Mouse (Mus musculus) forebrain, embryonic 10.5 days (tissue): Measurements from ENCODE around the gene Hrasls5. TPM values are rescaled to one million over a fixed set of nuclear protein-coding genes. Genes with fewer than 3 reads are reported as not detected.

Experiments
- DNase-seq: peaks from one replicate; pipeline ENCODE4 v3.0.0-alpha.2; 2017; ENCODE audit warnings: low spot score; ENCODE audit errors: extremely low spot score
- H3K27ac ChIP-seq: fragments of 300-500 bp; sonication (generic); 2 replicates; pipeline ENCODE4 v1.5.1; 2016; ENCODE audit warnings: mild to moderate bottlenecking
- H3K27me3 ChIP-seq: fragments of 300-500 bp; sonication (generic); 2 replicates; pipeline ENCODE4 v1.6.1; 2016; ENCODE audit warnings: mild to moderate bottlenecking; ENCODE audit not compliant: poor library complexity, severe bottlenecking
- H3K36me3 ChIP-seq: fragments of 300-500 bp; sonication (generic); replicated peaks from 2 replicates; pipeline ENCODE4 v1.6.1; 2016; ENCODE audit warnings: mild to moderate bottlenecking, moderate library complexity
- H3K4me1 ChIP-seq: fragments of 300-500 bp; sonication (generic); 2 replicates; pipeline ENCODE4 v1.6.1; 2016
- H3K4me3 ChIP-seq: fragments of 300-500 bp; sonication (generic); 2 replicates; pipeline ENCODE4 v1.5.1; 2016; ENCODE audit warnings: mild to moderate bottlenecking, moderate library complexity
- H3K9me3 ChIP-seq: fragments of 300-500 bp; sonication (generic); 2 replicates; pipeline ENCODE4 v1.6.1; 2016; ENCODE audit warnings: mild to moderate bottlenecking, moderate library complexity
- WGBS: fragments of 180-500 bp; shearing (Covaris S2); methylation state at CpG from one replicate; pipeline ENCODE4 v1.1.7; 2016; 5-methylcytosine and 5-hydroxymethylcytosine counted together
- polyA plus RNA-seq: library from polyadenylated mRNA; unstranded; fragments of >200 nt; fragmentation: Nextera tagmentation; extraction: Ambion mirVana; gene quantifications from 2 replicates; pipeline ENCODE4 v1.2.1, GENCODE M21; 2016

Hrasls5 gene
- not detected in 2 replicates for polyA plus RNA-seq

GRCm38 (mm10) chr19:7611942-7612757, at the start of gene Hrasls5:
Gene Hrasls5, plus strand, starts transcription at chr19:7612541.
- Histone ChIP-seq H3K4me3 (peak within 1 kb of the TSS; percentile 58), H3K4me1 (peaks cover 18% of the 10 kb centered on the region), H3K36me3 (no peaks in the 10 kb centered on the region), H3K27me3 (peaks cover 74% of the 10 kb centered on the region), H3K27ac (peak within 1 kb of the TSS; percentile 56; the same call in 1 of the 2 replicates), H3K9me3 (no peaks in the 10 kb centered on the region)
- WGBS: 3% methylated on average over 54 of the region's 54 CpGs
- DNase-seq: peak; percentile 31

- no peak for DNase-seq
- WGBS: 87% methylated on average over 10 of the region's 10 CpGs
- H3K27ac ChIP-seq: no peak overlapping the region
- peaks cover 21% of the 10 kb centered on the region for H3K4me1 ChIP-seq
- H3K9me3 ChIP-seq: no peaks in the 10 kb centered on the region
- H3K36me3 ChIP-seq: no peaks in the 10 kb centered on the region
- peaks cover 13% of the 10 kb centered on the region for H3K27me3 ChIP-seq
- no peak overlapping the region for H3K4me3 ChIP-seq
Observed at GRCm38 (mm10) chr19:7562601-7563129, 49.7 kb upstream of the Hrasls5 start.

- H3K4me3 ChIP-seq: no peak overlapping the region
- H3K27ac ChIP-seq: no peak overlapping the region
- peaks cover 3% of the 10 kb centered on the region; the same call in 1 of the 2 replicates for H3K27me3 ChIP-seq
- no peaks in the 10 kb centered on the region for H3K36me3 ChIP-seq
- peaks cover 22% of the 10 kb centered on the region for H3K4me1 ChIP-seq
- WGBS: 85% methylated on average over 2 of the region's 2 CpGs
- DNase-seq: no peak
- no peaks in the 10 kb centered on the region for H3K9me3 ChIP-seq
Observed at GRCm38 (mm10) chr19:7563676-7564075, 48.7 kb upstream of the Hrasls5 start.

GRCm38 (mm10) chr19:7564457-7564856, 47.9 kb upstream of the Hrasls5 start:
- H3K9me3 ChIP-seq: no peaks in the 10 kb centered on the region
- H3K27ac ChIP-seq: no peak overlapping the region
- H3K4me1 ChIP-seq: peaks cover 25% of the 10 kb centered on the region
- no peak overlapping the region for H3K4me3 ChIP-seq
- H3K36me3 ChIP-seq: no peaks in the 10 kb centered on the region
- no peak for DNase-seq
- 83% methylated on average over 1 of the region's 1 CpGs for WGBS
- no peaks in the 10 kb centered on the region for H3K27me3 ChIP-seq

- Histone ChIP-seq H3K27me3 (no peaks in the 10 kb centered on the region), H3K4me1 (peaks cover 20% of the 10 kb centered on the region), H3K27ac (no peak overlapping the region), H3K36me3 (no peaks in the 10 kb centered on the region), H3K9me3 (no peaks in the 10 kb centered on the region), H3K4me3 (no peak overlapping the region)
- 72% methylated on average over 3 of the region's 3 CpGs for WGBS
- no peak for DNase-seq
Observed at GRCm38 (mm10) chr19:7566826-7567225, 45.5 kb upstream of the Hrasls5 start.

- Histone ChIP-seq H3K4me3 (no peak overlapping the region), H3K9me3 (no peaks in the 10 kb centered on the region), H3K27me3 (no peaks in the 10 kb centered on the region), H3K36me3 (no peaks in the 10 kb centered on the region), H3K27ac (peak overlapping the region; percentile 32), H3K4me1 (peaks cover 20% of the 10 kb centered on the region)
- 54% methylated on average over 3 of the region's 3 CpGs for WGBS
- no peak for DNase-seq
Observed at GRCm38 (mm10) chr19:7568364-7568763, 44.0 kb upstream of the Hrasls5 start.

GRCm38 (mm10) chr19:7569650-7570049, 42.7 kb upstream of the Hrasls5 start:
- WGBS: 93% methylated on average over 5 of the region's 5 CpGs

GRCm38 (mm10) chr19:7576180-7576579, 36.2 kb upstream of the Hrasls5 start:
- no peaks in the 10 kb centered on the region for H3K27me3 ChIP-seq
- H3K27ac ChIP-seq: no peak overlapping the region
- WGBS: 87% methylated on average over 1 of the region's 1 CpGs
- H3K36me3 ChIP-seq: no peaks in the 10 kb centered on the region
- no peaks in the 10 kb centered on the region for H3K4me1 ChIP-seq
- no peak overlapping the region for H3K4me3 ChIP-seq
- DNase-seq: no peak
- H3K9me3 ChIP-seq: no peaks in the 10 kb centered on the region

More at GRCm38 (mm10) chr19:7569650-7570049, 42.7 kb upstream of the Hrasls5 start:
- Histone ChIP-seq H3K4me3 (no peak overlapping the region), H3K4me1 (peaks cover 20% of the 10 kb centered on the region), H3K27me3 (no peaks in the 10 kb centered on the region), H3K9me3 (no peaks in the 10 kb centered on the region), H3K27ac (no peak overlapping the region), H3K36me3 (no peaks in the 10 kb centered on the region)
- no peak for DNase-seq

GRCm38 (mm10) chr19:7577710-7578109, 34.6 kb upstream of the Hrasls5 start:
- WGBS: 94% methylated on average over 3 of the region's 3 CpGs
- Histone ChIP-seq H3K9me3 (no peaks in the 10 kb centered on the region), H3K27ac (no peak overlapping the region), H3K4me3 (no peak overlapping the region), H3K36me3 (no peaks in the 10 kb centered on the region), H3K27me3 (no peaks in the 10 kb centered on the region), H3K4me1 (no peaks in the 10 kb centered on the region)
- no peak for DNase-seq

GRCm38 (mm10) chr19:7581042-7581441, 31.3 kb upstream of the Hrasls5 start:
- 74% methylated on average over 5 of the region's 5 CpGs for WGBS
- Histone ChIP-seq H3K36me3 (no peaks in the 10 kb centered on the region), H3K27me3 (no peaks in the 10 kb centered on the region), H3K9me3 (no peaks in the 10 kb centered on the region), H3K27ac (no peak overlapping the region), H3K4me1 (0 out of 2 replicates have a peak, but pooled peaks cover 6% of the 10 kb centered on the region), H3K4me3 (no peak overlapping the region)
- no peak for DNase-seq

GRCm38 (mm10) chr19:7583101-7583500, 29.2 kb upstream of the Hrasls5 start:
- Histone ChIP-seq H3K27ac (no peak overlapping the region), H3K36me3 (no peaks in the 10 kb centered on the region), H3K4me3 (no peak overlapping the region), H3K4me1 (0 out of 2 replicates have a peak, but pooled peaks cover 6% of the 10 kb centered on the region), H3K9me3 (peaks cover 1% of the 10 kb centered on the region; the same call in 1 of the 2 replicates), H3K27me3 (no peaks in the 10 kb centered on the region)
- WGBS: 74% methylated on average over 7 of the region's 7 CpGs
- DNase-seq: no peak

GRCm38 (mm10) chr19:7583599-7583998, 28.7 kb upstream of the Hrasls5 start:
- WGBS: 82% methylated on average over 3 of the region's 3 CpGs
- no peak overlapping the region for H3K27ac ChIP-seq
- 0 out of 2 replicates have a peak, but pooled peaks cover 6% of the 10 kb centered on the region for H3K4me1 ChIP-seq
- H3K36me3 ChIP-seq: no peaks in the 10 kb centered on the region
- H3K9me3 ChIP-seq: peaks cover 5% of the 10 kb centered on the region; the same call in 1 of the 2 replicates
- DNase-seq: no peak
- no peaks in the 10 kb centered on the region for H3K27me3 ChIP-seq
- no peak overlapping the region for H3K4me3 ChIP-seq

GRCm38 (mm10) chr19:7585279-7585678, 27.1 kb upstream of the Hrasls5 start:
- Histone ChIP-seq H3K36me3 (no peaks in the 10 kb centered on the region), H3K9me3 (peaks cover 5% of the 10 kb centered on the region; the same call in 1 of the 2 replicates)
- WGBS: 91% methylated on average over 8 of the region's 8 CpGs

More at GRCm38 (mm10) chr19:7585279-7585678, 27.1 kb upstream of the Hrasls5 start:
- DNase-seq: no peak
- H3K4me3 ChIP-seq: no peak overlapping the region
- no peak overlapping the region for H3K27ac ChIP-seq
- H3K27me3 ChIP-seq: no peaks in the 10 kb centered on the region
- 0 out of 2 replicates have a peak, but pooled peaks cover 6% of the 10 kb centered on the region for H3K4me1 ChIP-seq
